Mouse (Mus musculus) MEL (cell line): ENCODE measurements at regions not wholly inside any gene's neighbourhood (a gene's known extent, or its start where the extent isn't known, plus 50 kb on each side); places are given as distances from the start of the nearest gene placed in this dataset.

Experiments
- DNase-seq: peaks from one replicate; pipeline ENCODE4 v3.0.0; 2011; ENCODE audit warnings: low read depth, low spot score
- H3K27ac ChIP-seq: 2 replicates; pipeline ENCODE4 v1.5.1; 2012; ENCODE audit warnings: low read depth, mild to moderate bottlenecking, control low read depth, low read length, moderate library complexity; ENCODE audit not compliant: control insufficient read depth
- H3K27me3 ChIP-seq, 2 experiments: fragments of 150-350 bp in 1 of 2; sonication (generic) in 1 of 2; 2 replicates each; pipeline ENCODE4 v1.6.1; 2012; ENCODE audit warnings: low read length in 2 of 2, mild to moderate bottlenecking in 2 of 2, improper control_type of control experiment in 1 of 2, moderate library complexity in 1 of 2; ENCODE audit not compliant: insufficient read depth in 2 of 2, control insufficient read depth in 1 of 2
- H3K36me3 ChIP-seq, 2 experiments: 2 replicates each; pipeline ENCODE4 v1.6.1; 2012 to 2014; ENCODE audit warnings: low read length in 2 of 2, improper control_type of control experiment in 1 of 2, inconsistent platforms in 1 of 2, mild to moderate bottlenecking in 1 of 2; ENCODE audit not compliant: insufficient read depth in 2 of 2, control insufficient read depth in 1 of 2
- H3K4me1 ChIP-seq, 2 experiments: fragments of 150-350 bp in 1 of 2; sonication (generic) in 1 of 2; 2 replicates each; pipeline ENCODE4 v1.6.1; 2012; ENCODE audit warnings: low read length in 2 of 2, improper control_type of control experiment in 1 of 2, mild to moderate bottlenecking in 1 of 2; ENCODE audit not compliant: insufficient read depth in 2 of 2, control insufficient read depth in 1 of 2
- H3K4me3 ChIP-seq, 2 experiments: fragments of 150-350 bp in 1 of 2; sonication (generic) in 1 of 2; 2 replicates each; pipeline ENCODE4 v1.5.1; 2012; ENCODE audit warnings: low read depth in 2 of 2, low read length in 2 of 2, mild to moderate bottlenecking in 2 of 2, moderate library complexity in 2 of 2, control low read depth in 1 of 2, improper control_type of control experiment in 1 of 2; ENCODE audit not compliant: control insufficient read depth in 1 of 2, insufficient read depth in 1 of 2
- H3K79me2 ChIP-seq: 2 replicates; pipeline ENCODE4 v1.6.1; 2012; ENCODE audit warnings: mild to moderate bottlenecking, low read length, moderate library complexity; ENCODE audit not compliant: control insufficient read depth, poor library complexity, insufficient read depth
- H3K9ac ChIP-seq: 2 replicates; pipeline ENCODE4 v1.6.1; 2012; ENCODE audit warnings: low read depth, mild to moderate bottlenecking, control low read depth, low read length, moderate library complexity; ENCODE audit not compliant: control insufficient read depth, poor library complexity, severe bottlenecking
- H3K9me3 ChIP-seq: fragments of 150-350 bp; sonication (generic); replicated peaks from 2 replicates; pipeline ENCODE4 v1.6.1; 2012; ENCODE audit warnings: mild to moderate bottlenecking, low read length, improper control_type of control experiment, moderate library complexity; ENCODE audit not compliant: insufficient read depth
- CHD1 ChIP-seq: IDR thresholded peaks from 2 replicates; pipeline ENCODE4 v1.6.1; 2012; ENCODE audit warnings: low read depth, mild to moderate bottlenecking, inconsistent platforms, low read length, improper control_type of control experiment
- CHD2 ChIP-seq: IDR thresholded peaks from 2 replicates; pipeline ENCODE4 v1.6.1; 2011; ENCODE audit warnings: low read length, improper control_type of control experiment
- E2F4 ChIP-seq: IDR thresholded peaks from 2 replicates; pipeline ENCODE4 v1.6.1; 2011; ENCODE audit warnings: low read depth, low read length, improper control_type of control experiment, borderline replicate concordance
- ELF1 ChIP-seq: IDR thresholded peaks from 2 replicates; pipeline ENCODE4 v1.6.1; 2014; ENCODE audit warnings: low read depth, mild to moderate bottlenecking, inconsistent platforms, low read length, improper control_type of control experiment, moderate library complexity
- ETS1 ChIP-seq: IDR thresholded peaks from 2 replicates; pipeline ENCODE4 v1.6.1; 2012; ENCODE audit warnings: low read depth, mild to moderate bottlenecking, inconsistent platforms, low read length, improper control_type of control experiment, moderate library complexity
- GABPA ChIP-seq: IDR thresholded peaks from 2 replicates; pipeline ENCODE4 v1.6.1; 2012; ENCODE audit warnings: low read depth, mild to moderate bottlenecking, inconsistent platforms, low read length, improper control_type of control experiment, moderate library complexity
- GATA1 ChIP-seq: IDR thresholded peaks from 2 replicates; pipeline ENCODE4 v1.6.1; 2011; ENCODE audit warnings: low read depth, low read length, improper control_type of control experiment
- KAT2A ChIP-seq: conservative IDR thresholded peaks from 2 replicates; pipeline ENCODE4 v1.6.1; 2012; ENCODE audit warnings: low read depth, low read length, improper control_type of control experiment, inconsistent platforms
- MAFK ChIP-seq: IDR thresholded peaks from 2 replicates; pipeline ENCODE4 v1.6.1; 2011; ENCODE audit warnings: low read depth, mild to moderate bottlenecking, low read length, improper control_type of control experiment, borderline replicate concordance
- MAZ ChIP-seq: IDR thresholded peaks from 2 replicates; pipeline ENCODE4 v1.6.1; 2012; ENCODE audit warnings: low read depth, mild to moderate bottlenecking, inconsistent platforms, low read length, improper control_type of control experiment
- MEF2A ChIP-seq: IDR thresholded peaks from 2 replicates; pipeline ENCODE4 v1.6.1; 2014; ENCODE audit warnings: low read depth, mild to moderate bottlenecking, inconsistent platforms, low read length, improper control_type of control experiment; ENCODE audit not compliant: poor library complexity, insufficient replicate concordance, severe bottlenecking; ENCODE audit errors: extremely low read depth
- MXI1 ChIP-seq: IDR thresholded peaks from 2 replicates; pipeline ENCODE4 v1.6.1; 2011; ENCODE audit warnings: mild to moderate bottlenecking, low read depth, low read length, improper control_type of control experiment
- NELFE ChIP-seq: IDR thresholded peaks from 2 replicates; pipeline ENCODE4 v1.6.1; 2011; ENCODE audit warnings: low read depth, low read length, improper control_type of control experiment
- POLR2AphosphoS2 ChIP-seq: IDR thresholded peaks from 2 replicates; pipeline ENCODE4 v1.6.1; 2011; ENCODE audit warnings: low read length, improper control_type of control experiment
- RCOR1 ChIP-seq: IDR thresholded peaks from 2 replicates; pipeline ENCODE4 v1.6.1; 2012; ENCODE audit warnings: low read depth, mild to moderate bottlenecking, inconsistent platforms, low read length, improper control_type of control experiment
- SMC3 ChIP-seq: IDR thresholded peaks from 2 replicates; pipeline ENCODE4 v1.6.1; 2011; ENCODE audit warnings: low read depth, low read length, improper control_type of control experiment
- TCF12 ChIP-seq: IDR thresholded peaks from 2 replicates; pipeline ENCODE4 v1.6.1; 2014; ENCODE audit warnings: low read depth, mild to moderate bottlenecking, inconsistent platforms, low read length, improper control_type of control experiment, moderate library complexity
- USF2 ChIP-seq, 2 experiments: IDR thresholded peaks; 2 replicates each; pipeline ENCODE4 v1.6.1; 2011 to 2012; ENCODE audit warnings: improper control_type of control experiment in 2 of 2, low read length in 2 of 2, borderline replicate concordance in 1 of 2, inconsistent platforms in 1 of 2, low read depth in 1 of 2, mild to moderate bottlenecking in 1 of 2; ENCODE audit not compliant: insufficient read depth in 1 of 2
- ZNF384 ChIP-seq: IDR thresholded peaks from 2 replicates; pipeline ENCODE4 v1.6.1; 2012; ENCODE audit warnings: low read depth, mild to moderate bottlenecking, inconsistent platforms, low read length, improper control_type of control experiment

DNA sequence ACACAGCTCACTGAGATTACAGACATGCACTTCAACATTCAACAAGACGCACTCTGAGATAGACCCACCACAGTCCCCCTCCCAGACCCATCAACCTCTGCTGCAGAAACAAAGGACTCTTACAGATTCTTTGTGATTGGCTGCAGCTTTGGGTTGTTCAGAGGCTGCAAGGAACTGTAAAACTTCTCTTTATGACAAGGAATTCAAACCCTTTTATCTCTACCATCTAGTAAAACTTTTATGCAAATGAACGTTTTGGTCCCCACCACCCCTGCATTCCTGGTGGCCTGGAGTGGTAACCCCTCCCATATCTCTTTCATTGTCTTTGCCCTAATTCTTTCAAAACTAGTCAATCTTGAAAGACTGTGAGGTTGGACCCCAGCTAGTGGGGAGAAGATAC is 106.1 kb downstream of the Erv3 start:
- no peaks in the 10 kb centered on the region for H3K79me2 ChIP-seq
- DNase-seq, result no peak
- H3K27me3 ChIP-seq, result no peaks in the 10 kb centered on the region; a peak in 1 of 4 replicates
- no peaks in the 10 kb centered on the region for H3K36me3 ChIP-seq
- H3K27ac ChIP-seq, result no peak overlapping the region
- H3K4me3 ChIP-seq, result no peak overlapping the region
- H3K9ac ChIP-seq, result no peak overlapping the region
- no peaks in the 10 kb centered on the region for H3K4me1 ChIP-seq
- no peaks in the 10 kb centered on the region for H3K9me3 ChIP-seq
- no peak for TF ChIP-seq MXI1
- TF ChIP-seq ETS1, result no peak
- no peak for TF ChIP-seq NELFE
- no peak for TF ChIP-seq POLR2AphosphoS2

DNA sequence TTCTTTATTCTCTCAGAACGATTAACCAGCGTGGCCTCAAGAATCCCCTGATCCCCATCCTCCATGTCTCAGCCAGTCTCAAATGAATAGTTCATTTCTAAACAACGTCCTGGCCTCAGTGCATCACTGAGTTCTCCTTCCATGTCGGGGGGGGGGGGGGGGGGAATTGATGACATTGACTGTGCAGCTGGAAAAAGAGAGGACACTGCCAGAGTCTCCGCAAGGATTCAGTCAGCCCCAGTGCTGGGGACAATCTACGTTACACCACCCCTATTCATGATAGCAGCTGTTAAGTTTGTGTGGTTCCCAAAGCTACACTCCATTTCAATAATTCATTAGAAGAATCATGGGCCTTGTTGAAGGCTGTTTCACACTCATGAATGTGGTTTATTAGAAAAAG is 108.9 kb downstream of the Erv3 start:
- Histone ChIP-seq H3K36me3 (no peaks in the 10 kb centered on the region), H3K27ac (no peak overlapping the region), H3K4me3 (no peak overlapping the region), H3K9me3 (no peaks in the 10 kb centered on the region), H3K27me3 (no peaks in the 10 kb centered on the region), H3K4me1 (no peaks in the 10 kb centered on the region), H3K9ac (no peak overlapping the region), H3K79me2 (no peaks in the 10 kb centered on the region)
- DNase-seq, result no peak
- TF ChIP-seq USF2 (IDR thresholded peaks at IDR 0.05; ENCODE audit: borderline replicate concordance in 1 of 2, insufficient read depth in 1 of 2, low read depth in 1 of 2, low read length in 2 of 2), result no peak
- TF ChIP-seq RCOR1, result no peak
- TF ChIP-seq ELF1, result no peak
- TF ChIP-seq TCF12, result no peak
- TF ChIP-seq ZNF384, result no peak
- TF ChIP-seq CHD2, result no peak
- TF ChIP-seq CHD1, result no peak
- TF ChIP-seq MAFK, result no peak
- TF ChIP-seq KAT2A, result no peak
- no peak for TF ChIP-seq MAZ
- TF ChIP-seq GABPA, result no peak
- TF ChIP-seq MEF2A, result no peak
- TF ChIP-seq SMC3, result no peak
- no peak for TF ChIP-seq MXI1

DNA sequence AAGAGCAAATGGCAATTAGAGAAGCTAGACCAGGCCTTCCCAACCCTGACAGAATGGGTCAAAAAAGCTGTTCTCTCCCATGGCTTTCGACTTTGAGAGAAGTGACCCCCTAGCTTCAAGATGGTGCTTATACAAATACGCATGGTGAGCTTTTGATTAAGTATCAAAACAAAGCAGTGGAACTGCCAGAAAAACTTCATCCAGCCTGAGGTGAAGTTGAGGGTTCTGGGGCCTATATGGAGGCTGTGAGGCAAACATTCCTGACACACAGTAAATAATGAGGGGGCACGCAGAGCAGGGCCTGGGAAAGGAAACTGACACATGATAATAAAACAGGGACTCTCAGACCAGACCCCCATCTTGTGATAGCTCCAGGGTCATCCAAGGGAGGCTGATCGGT is 109.3 kb downstream of the Erv3 start:
- Histone ChIP-seq H3K4me3 (no peak overlapping the region), H3K27ac (no peak overlapping the region), H3K4me1 (no peaks in the 10 kb centered on the region), H3K9me3 (no peaks in the 10 kb centered on the region), H3K79me2 (no peaks in the 10 kb centered on the region), H3K36me3 (no peaks in the 10 kb centered on the region), H3K27me3 (no peaks in the 10 kb centered on the region), H3K9ac (no peak overlapping the region)
- TF ChIP-seq POLR2AphosphoS2 (no peak), TCF12 (no peak), E2F4 (no peak), GATA1 (no peak)
- no peak for DNase-seq
